Mouse (Mus musculus): Measurements from ENCODE around the gene Kcnf1. TPM values are rescaled to one million over a fixed set of nuclear protein-coding genes. Genes with fewer than 3 reads are reported as not detected.

The Kcnf1 gene
- polyA plus RNA-seq, 1 experiment: 1.0 TPM

DNA sequence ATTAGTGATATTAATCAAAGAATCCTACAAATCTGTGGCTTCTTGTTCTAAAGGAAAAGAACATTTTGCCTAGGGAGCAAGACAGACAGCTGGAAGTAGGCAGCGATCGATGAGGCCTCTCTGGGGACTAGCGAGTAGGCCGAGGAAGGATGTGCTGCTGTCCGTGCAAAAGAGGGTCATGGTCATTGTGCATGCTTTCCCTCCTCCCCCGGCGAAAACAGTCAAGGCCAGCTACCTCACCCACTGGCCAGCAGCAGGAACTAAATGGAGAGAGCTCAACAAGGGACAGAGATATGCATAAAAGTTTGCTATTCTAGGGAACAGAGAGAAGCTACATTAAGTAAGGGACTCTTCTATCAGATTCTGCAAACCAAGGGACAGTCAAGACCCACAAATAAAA is 39.1 kb upstream of the Kcnf1 start:
- no peak overlapping the region for H3K27ac ChIP-seq (ENCODE audit: insufficient read depth, low read depth, low read length)
- H3K27me3 ChIP-seq (replicated peaks; ENCODE audit: control insufficient read depth, insufficient read depth, low read length): no peaks in the 10 kb centered on the region
- TF ChIP-seq CTCF (conservative IDR thresholded peaks at IDR 0.05; ENCODE audit: insufficient read depth, insufficient read length, low read depth, low read length) (no peak), POLR2A (IDR thresholded peaks at IDR 0.05; ENCODE audit: low read depth, low read length) (no peak)
- DNase-seq: no peak
- H3K4me3 ChIP-seq (ENCODE audit: insufficient read depth, low read depth, low read length): no peak overlapping the region
- no peaks in the 10 kb centered on the region for H3K4me1 ChIP-seq (ENCODE audit: control insufficient read depth, insufficient read depth, low read length)
- H3K36me3 ChIP-seq (ENCODE audit: control insufficient read depth, insufficient read depth, low read length): no peaks in the 10 kb centered on the region
- 79% methylated on average over 7 of the region's 7 CpGs for WGBS

GRCm38 (mm10) chr12:17202492-17203322 is 26.0 kb upstream of the Kcnf1 start:
- Histone ChIP-seq H3K27ac (ENCODE audit: insufficient read depth, low read depth, low read length) (no peak overlapping the region), H3K27me3 (replicated peaks; ENCODE audit: control insufficient read depth, insufficient read depth, low read length) (no peaks in the 10 kb centered on the region), H3K4me1 (ENCODE audit: control insufficient read depth, insufficient read depth, low read length) (no peaks in the 10 kb centered on the region), H3K36me3 (ENCODE audit: control insufficient read depth, insufficient read depth, low read length) (no peaks in the 10 kb centered on the region), H3K4me3 (ENCODE audit: insufficient read depth, low read depth, low read length) (no peak overlapping the region)
- no peak for TF ChIP-seq CTCF (conservative IDR thresholded peaks at IDR 0.05; ENCODE audit: insufficient read depth, insufficient read length, low read depth, low read length)
- TF ChIP-seq POLR2A (IDR thresholded peaks at IDR 0.05; ENCODE audit: low read depth, low read length): no peak
- no peak for DNase-seq
- 60% methylated on average over 13 of the region's 13 CpGs for WGBS

DNA sequence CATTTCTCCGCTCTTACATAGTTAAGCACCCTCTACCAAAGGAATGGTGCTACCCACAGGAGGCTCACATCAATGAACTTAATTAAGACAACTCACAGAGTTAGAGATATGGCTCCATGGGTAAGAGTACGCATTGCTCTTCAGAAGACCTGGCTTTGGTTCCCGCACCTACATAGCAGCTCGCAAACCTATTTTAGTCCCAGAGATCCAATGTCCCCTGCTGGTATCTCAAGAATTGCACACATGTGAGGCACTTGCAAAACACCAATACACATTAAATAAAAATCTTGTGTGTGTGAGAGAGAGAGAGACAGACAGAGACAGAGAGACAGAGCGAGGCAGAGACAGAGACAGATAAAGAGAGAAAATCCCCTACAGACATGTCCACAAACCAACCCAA is 21.9 kb upstream of the Kcnf1 start:
- Histone ChIP-seq H3K4me3 (ENCODE audit: insufficient read depth, low read depth, low read length) (no peak overlapping the region), H3K27ac (ENCODE audit: insufficient read depth, low read depth, low read length) (no peak overlapping the region), H3K36me3 (ENCODE audit: control insufficient read depth, insufficient read depth, low read length) (no peaks in the 10 kb centered on the region), H3K4me1 (ENCODE audit: control insufficient read depth, insufficient read depth, low read length) (no peaks in the 10 kb centered on the region), H3K27me3 (replicated peaks; ENCODE audit: control insufficient read depth, insufficient read depth, low read length) (no peaks in the 10 kb centered on the region)
- no peak for DNase-seq
- no peak for TF ChIP-seq POLR2A (IDR thresholded peaks at IDR 0.05; ENCODE audit: low read depth, low read length)
- TF ChIP-seq CTCF (conservative IDR thresholded peaks at IDR 0.05; ENCODE audit: insufficient read depth, insufficient read length, low read depth, low read length): no peak
- 94% methylated on average over 5 of the region's 5 CpGs for WGBS

GRCm38 (mm10) chr12:17194140-17194539 is 17.5 kb upstream of the Kcnf1 start:
- no peak for TF ChIP-seq POLR2A (IDR thresholded peaks at IDR 0.05; ENCODE audit: low read depth, low read length)
- TF ChIP-seq CTCF (conservative IDR thresholded peaks at IDR 0.05; ENCODE audit: insufficient read depth, insufficient read length, low read depth, low read length): no peak
- no peak overlapping the region for H3K4me3 ChIP-seq (ENCODE audit: insufficient read depth, low read depth, low read length)
- whole genome bisulfite sequencing: 90% methylated on average over 6 of the region's 6 CpGs

GRCm38 (mm10) chr12:17193311-17193710 is 16.6 kb upstream of the Kcnf1 start:
- no peak overlapping the region for H3K4me3 ChIP-seq (ENCODE audit: insufficient read depth, low read depth, low read length)
- no peak for DNase-seq
- TF ChIP-seq POLR2A (IDR thresholded peaks at IDR 0.05; ENCODE audit: low read depth, low read length) (no peak), CTCF (conservative IDR thresholded peaks at IDR 0.05; ENCODE audit: insufficient read depth, insufficient read length, low read depth, low read length) (no peak)
- no peaks in the 10 kb centered on the region for H3K4me1 ChIP-seq (ENCODE audit: control insufficient read depth, insufficient read depth, low read length)
- WGBS: 78% methylated on average over 1 of the region's 1 CpGs
- no peaks in the 10 kb centered on the region for H3K27me3 ChIP-seq (replicated peaks; ENCODE audit: control insufficient read depth, insufficient read depth, low read length)
- no peak overlapping the region for H3K27ac ChIP-seq (ENCODE audit: insufficient read depth, low read depth, low read length)
- H3K36me3 ChIP-seq (ENCODE audit: control insufficient read depth, insufficient read depth, low read length): no peaks in the 10 kb centered on the region

More at GRCm38 (mm10) chr12:17194140-17194539, 17.5 kb upstream of the Kcnf1 start:
- Histone ChIP-seq H3K36me3 (ENCODE audit: control insufficient read depth, insufficient read depth, low read length) (no peaks in the 10 kb centered on the region), H3K4me1 (ENCODE audit: control insufficient read depth, insufficient read depth, low read length) (no peaks in the 10 kb centered on the region), H3K27ac (ENCODE audit: insufficient read depth, low read depth, low read length) (no peak overlapping the region), H3K27me3 (replicated peaks; ENCODE audit: control insufficient read depth, insufficient read depth, low read length) (no peaks in the 10 kb centered on the region)
- DNase-seq: no peak

DNA sequence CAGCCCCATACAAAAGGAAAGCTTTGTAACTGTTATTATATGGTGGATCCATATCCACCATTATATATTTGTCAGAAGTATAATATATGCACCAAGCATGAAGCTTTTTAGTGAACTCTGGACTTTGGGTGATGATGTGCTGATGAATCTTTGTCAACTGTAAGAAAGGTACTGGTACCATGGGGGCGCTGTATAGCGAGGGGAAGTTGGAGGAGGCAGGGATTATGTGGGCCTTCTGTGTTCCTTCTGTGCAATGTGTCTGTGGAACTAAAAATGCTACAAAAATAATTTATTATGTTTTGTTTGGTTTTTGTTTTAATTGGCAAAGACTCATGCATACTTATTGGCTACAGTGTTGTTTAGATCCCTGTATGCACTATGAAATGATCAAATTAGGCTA is 16.2 kb upstream of the Kcnf1 start:
- Histone ChIP-seq H3K36me3 (ENCODE audit: control insufficient read depth, insufficient read depth, low read length) (no peaks in the 10 kb centered on the region), H3K27ac (ENCODE audit: insufficient read depth, low read depth, low read length) (no peak overlapping the region), H3K4me3 (ENCODE audit: insufficient read depth, low read depth, low read length) (no peak overlapping the region), H3K27me3 (replicated peaks; ENCODE audit: control insufficient read depth, insufficient read depth, low read length) (no peaks in the 10 kb centered on the region), H3K4me1 (ENCODE audit: control insufficient read depth, insufficient read depth, low read length) (no peaks in the 10 kb centered on the region)
- WGBS: 77% methylated on average over 2 of the region's 2 CpGs
- TF ChIP-seq POLR2A (IDR thresholded peaks at IDR 0.05; ENCODE audit: low read depth, low read length): no peak
- TF ChIP-seq CTCF (conservative IDR thresholded peaks at IDR 0.05; ENCODE audit: insufficient read depth, insufficient read length, low read depth, low read length): no peak
- DNase-seq: no peak

GRCm38 (mm10) chr12:17184303-17184775 is 7.7 kb upstream of the Kcnf1 start:
- no peak overlapping the region for H3K4me3 ChIP-seq (ENCODE audit: insufficient read depth, low read depth, low read length)
- no peaks in the 10 kb centered on the region for H3K4me1 ChIP-seq (ENCODE audit: control insufficient read depth, insufficient read depth, low read length)
- TF ChIP-seq CTCF (conservative IDR thresholded peaks at IDR 0.05; ENCODE audit: insufficient read depth, insufficient read length, low read depth, low read length): no peak
- no peak for TF ChIP-seq POLR2A (IDR thresholded peaks at IDR 0.05; ENCODE audit: low read depth, low read length)
- H3K27ac ChIP-seq (ENCODE audit: insufficient read depth, low read depth, low read length): no peak overlapping the region
- DNase-seq: peak; percentile 4
- WGBS: 15% methylated on average over 7 of the region's 7 CpGs
- H3K27me3 ChIP-seq (replicated peaks; ENCODE audit: control insufficient read depth, insufficient read depth, low read length): no peaks in the 10 kb centered on the region
- H3K36me3 ChIP-seq (ENCODE audit: control insufficient read depth, insufficient read depth, low read length): no peaks in the 10 kb centered on the region
